Mouse (Mus musculus) testis, adult 2 months (tissue): ENCODE data around the gene Rbfox2. TPM values are rescaled to one million over a fixed set of nuclear protein-coding genes. Genes with fewer than 3 reads are reported as not detected.

Experiments
- H3K27ac ChIP-seq: fragments of 200-500 bp; 2 replicates; pipeline ENCODE4 v1.5.1; 2012; ENCODE audit warnings: low read depth, low read length; ENCODE audit not compliant: control insufficient read depth, insufficient read depth
- H3K27me3 ChIP-seq: fragments of 200-500 bp; 2 replicates; pipeline ENCODE4 v1.6.1; 2012; ENCODE audit warnings: mild to moderate bottlenecking, low read length, moderate library complexity; ENCODE audit not compliant: control insufficient read depth, insufficient read depth
- H3K36me3 ChIP-seq: fragments of 200-500 bp; 2 replicates; pipeline ENCODE4 v1.6.1; 2012; ENCODE audit warnings: mild to moderate bottlenecking, low read length; ENCODE audit not compliant: control insufficient read depth, insufficient read depth
- H3K4me1 ChIP-seq: fragments of 200-500 bp; 2 replicates; pipeline ENCODE4 v1.6.1; 2012; ENCODE audit warnings: low read length; ENCODE audit not compliant: control insufficient read depth, insufficient read depth
- H3K4me3 ChIP-seq: fragments of 200-500 bp; 2 replicates; pipeline ENCODE4 v1.5.1; 2012; ENCODE audit warnings: low read depth, mild to moderate bottlenecking, low read length, moderate library complexity, mixed read lengths; ENCODE audit not compliant: control insufficient read depth
- CTCF ChIP-seq: fragments of 200-500 bp; IDR thresholded peaks from 2 replicates; pipeline ENCODE4 v1.5.1; 2012; ENCODE audit warnings: low read depth, mild to moderate bottlenecking, inconsistent platforms, low read length, moderate library complexity; ENCODE audit not compliant: control insufficient read depth, insufficient read depth, insufficient replicate concordance
- POLR2A ChIP-seq: fragments of 200-500 bp; IDR thresholded peaks from 2 replicates; pipeline ENCODE4 v1.6.1; 2012; ENCODE audit warnings: low read depth, mild to moderate bottlenecking, inconsistent platforms, low read length, moderate library complexity; ENCODE audit not compliant: control insufficient read depth
- polyA plus RNA-seq: library from polyadenylated mRNA; depleted of rRNA; stranded (reverse); fragments of >200 nt; gene quantifications from 2 replicates; pipeline ENCODE4 v1.2.3, GENCODE M21; 2012

The Rbfox2 gene
- polyA plus RNA-seq, 1 experiment = 12.7 TPM

- H3K27me3 ChIP-seq = no peaks in the 10 kb centered on the region
- no peak for TF ChIP-seq POLR2A
- no peak for TF ChIP-seq CTCF
- H3K27ac ChIP-seq = no peak overlapping the region
- H3K36me3 ChIP-seq = no peaks in the 10 kb centered on the region
- peaks cover 4% of the 10 kb centered on the region for H3K4me1 ChIP-seq
- H3K4me3 ChIP-seq = no peak overlapping the region
Observed at GRCm38 (mm10) chr15:77077906-77078305, 228.9 kb downstream of the Rbfox2 start.

- Histone ChIP-seq H3K4me1 (peaks cover 5% of the 10 kb centered on the region), H3K27me3 (no peaks in the 10 kb centered on the region), H3K4me3 (no peak overlapping the region), H3K36me3 (no peaks in the 10 kb centered on the region), H3K27ac (no peak overlapping the region)
- TF ChIP-seq CTCF (no peak), POLR2A (no peak)
Observed at GRCm38 (mm10) chr15:77076523-77076922, 230.3 kb downstream of the Rbfox2 start.

GRCm38 (mm10) chr15:77072556-77073163, 234.1 kb downstream of the Rbfox2 start:
- no peak overlapping the region for H3K27ac ChIP-seq
- peaks cover 10% of the 10 kb centered on the region for H3K4me1 ChIP-seq
- TF ChIP-seq CTCF (no peak), POLR2A (no peak)
- H3K27me3 ChIP-seq = no peaks in the 10 kb centered on the region
- H3K4me3 ChIP-seq = no peak overlapping the region
- no peaks in the 10 kb centered on the region for H3K36me3 ChIP-seq

- no peak overlapping the region for H3K27ac ChIP-seq
- H3K27me3 ChIP-seq = no peaks in the 10 kb centered on the region
- peaks cover 10% of the 10 kb centered on the region for H3K4me1 ChIP-seq
- H3K4me3 ChIP-seq = peak overlapping the region; percentile 9; the same call in 1 of the 2 replicates
- TF ChIP-seq CTCF = no peak; the same call in 1 of the 2 replicates
- TF ChIP-seq POLR2A = no peak
- H3K36me3 ChIP-seq = no peaks in the 10 kb centered on the region
Observed at GRCm38 (mm10) chr15:77071501-77071900, 235.3 kb downstream of the Rbfox2 start.

- no peak overlapping the region for H3K4me3 ChIP-seq
- TF ChIP-seq CTCF (no peak), POLR2A (no peak)
- no peaks in the 10 kb centered on the region for H3K27me3 ChIP-seq
- H3K4me1 ChIP-seq = peaks cover 10% of the 10 kb centered on the region
- no peak overlapping the region for H3K27ac ChIP-seq
- no peaks in the 10 kb centered on the region for H3K36me3 ChIP-seq
Observed at GRCm38 (mm10) chr15:77070745-77071268, 236.0 kb downstream of the Rbfox2 start.

- Histone ChIP-seq H3K4me1 (peaks cover 10% of the 10 kb centered on the region), H3K4me3 (no peak overlapping the region), H3K36me3 (no peaks in the 10 kb centered on the region), H3K27ac (no peak overlapping the region), H3K27me3 (no peaks in the 10 kb centered on the region)
- TF ChIP-seq POLR2A (no peak), CTCF (no peak)
Observed at GRCm38 (mm10) chr15:77069019-77069418, 237.8 kb downstream of the Rbfox2 start.

GRCm38 (mm10) chr15:77068439-77068861, 238.4 kb downstream of the Rbfox2 start:
- Histone ChIP-seq H3K27me3 (no peaks in the 10 kb centered on the region), H3K27ac (peak overlapping the region; percentile 19; the same call in 1 of the 2 replicates), H3K4me3 (no peak overlapping the region), H3K4me1 (peaks cover 10% of the 10 kb centered on the region), H3K36me3 (no peaks in the 10 kb centered on the region)
- no peak for TF ChIP-seq POLR2A
- TF ChIP-seq CTCF = peak; percentile 30; the same call in 1 of the 2 replicates

- no peaks in the 10 kb centered on the region for H3K36me3 ChIP-seq
- no peaks in the 10 kb centered on the region for H3K27me3 ChIP-seq
- TF ChIP-seq CTCF (no peak), POLR2A (no peak)
- H3K4me3 ChIP-seq = no peak overlapping the region
- peaks cover 6% of the 10 kb centered on the region for H3K4me1 ChIP-seq
- H3K27ac ChIP-seq = no peak overlapping the region
Observed at GRCm38 (mm10) chr15:77066233-77066632, 240.6 kb downstream of the Rbfox2 start.
